Mouse (Mus musculus) retina, postnatal 7 days (tissue): ENCODE measurements at regions not wholly inside any gene's neighbourhood (a gene's known extent, or its start where the extent isn't known, plus 50 kb on each side); places are given as distances from the start of the nearest gene placed in this dataset.

Source experiments
- DNase-seq: peaks from one replicate; pipeline ENCODE4 v3.0.0-alpha.2; 2012; ENCODE audit warnings: low read depth, low spot score

DNA sequence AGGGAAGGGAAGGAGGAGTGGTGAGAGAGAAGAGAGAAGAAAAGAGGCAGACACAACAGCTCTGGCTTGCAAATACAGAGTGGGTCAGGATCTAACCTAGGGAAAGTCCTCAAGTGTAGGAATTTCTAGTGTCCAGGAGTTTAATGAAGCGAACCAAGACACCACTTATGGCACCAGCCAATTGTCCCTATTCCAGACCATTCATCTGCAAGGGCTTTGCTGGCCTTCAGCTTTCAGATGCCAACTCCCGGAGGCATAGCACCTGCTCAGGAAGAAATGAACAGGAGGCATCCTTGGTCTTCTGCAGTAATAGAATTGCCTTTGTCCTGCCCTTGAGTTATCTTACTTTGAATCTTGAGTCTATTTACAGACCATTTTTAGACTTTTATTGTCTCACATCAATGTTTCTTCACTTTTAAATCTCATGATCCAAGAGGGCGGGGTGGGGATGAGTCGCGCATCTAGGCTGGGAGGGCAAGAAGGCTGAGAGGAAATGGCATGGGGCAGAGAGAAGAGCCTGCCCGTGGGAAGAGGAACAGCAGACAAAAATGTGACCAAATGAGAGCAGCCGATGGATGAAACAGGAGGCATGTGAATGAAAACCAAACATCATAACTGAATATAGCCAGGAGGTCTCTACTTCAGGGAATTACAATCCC lies 190.1 kb upstream of the Hmga2 start:
- no peak for DNase-seq

DNA sequence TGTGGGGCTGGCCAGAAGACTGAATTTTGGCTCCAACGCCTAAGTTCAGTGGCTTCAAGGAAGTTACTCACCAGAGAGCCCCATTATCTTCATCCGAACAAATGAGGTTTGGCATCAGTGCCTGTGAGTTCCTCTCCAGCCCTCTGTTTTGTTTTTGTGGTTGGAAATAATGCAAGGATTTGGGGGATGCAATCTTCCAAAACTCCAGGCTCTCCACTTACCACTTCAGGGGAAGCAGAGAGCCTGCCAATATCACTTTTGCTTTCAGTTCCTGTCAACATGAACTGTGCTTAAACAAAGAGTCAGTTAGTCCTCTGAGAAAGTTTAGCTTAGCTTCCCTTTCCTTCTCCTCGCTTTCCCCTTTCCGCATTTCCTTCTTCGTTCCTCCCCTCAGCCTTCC lies 189.4 kb upstream of the Hmga2 start:
- DNase-seq, result no peak

DNA sequence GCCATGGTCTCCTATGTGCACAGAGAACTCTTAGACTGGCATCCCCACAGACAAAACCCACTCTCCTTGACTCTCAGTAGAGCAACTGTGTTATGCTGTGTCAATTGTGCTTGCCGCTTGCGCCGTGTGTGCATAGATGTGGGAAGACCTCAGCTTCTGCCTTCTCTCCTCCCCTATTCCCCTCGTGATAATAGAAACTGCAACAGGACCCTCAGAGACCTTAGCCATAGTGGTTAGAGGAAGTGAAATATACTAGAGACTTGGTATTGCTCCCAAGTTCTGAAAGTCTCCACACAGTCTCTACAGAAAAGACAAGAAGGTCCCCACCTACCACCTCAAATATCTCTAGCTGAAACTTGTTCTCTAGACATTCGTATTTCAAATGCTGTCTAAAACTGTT lies 188.2 kb upstream of the Hmga2 start:
- DNase-seq, result no peak

DNA sequence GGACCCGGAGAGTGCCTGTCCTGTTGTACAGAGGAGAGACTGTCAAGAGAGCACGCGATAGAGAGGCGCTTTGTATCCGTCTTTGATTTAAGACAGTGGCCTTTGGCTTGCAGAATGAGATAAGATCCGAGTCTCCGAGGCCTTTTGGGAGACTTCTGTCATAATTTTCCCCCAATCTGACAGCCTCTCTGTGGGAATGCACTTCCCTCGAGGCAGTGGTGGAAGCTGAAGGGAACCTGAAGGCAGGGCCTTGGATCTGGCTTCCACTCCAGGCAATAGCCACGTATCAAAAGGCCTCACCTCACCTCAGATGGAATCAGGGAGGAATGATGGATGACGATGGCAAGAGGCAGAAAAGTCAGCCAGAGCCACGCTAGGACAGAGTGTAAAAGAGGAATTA lies 187.1 kb upstream of the Hmga2 start:
- DNase-seq, result no peak

DNA sequence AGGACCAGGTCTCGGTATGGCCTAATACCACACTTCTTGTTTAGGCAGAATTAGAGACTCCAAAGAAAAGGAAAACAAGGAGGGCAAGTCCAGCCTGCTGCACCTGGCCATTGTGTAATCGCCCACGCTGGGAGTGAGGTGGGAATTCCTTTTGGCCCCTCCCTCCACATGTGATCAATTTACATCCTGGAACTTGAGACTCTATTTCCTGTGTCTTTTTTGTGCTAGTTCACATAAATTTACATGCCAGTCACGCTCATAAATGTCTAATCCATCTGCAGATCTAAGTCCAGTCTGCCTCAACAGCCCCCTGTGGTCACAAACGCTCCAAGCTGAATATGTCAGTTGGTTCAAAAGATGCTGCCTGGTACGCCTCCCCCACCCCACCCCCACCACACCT lies 184.2 kb upstream of the Hmga2 start:
- no peak for DNase-seq

DNA sequence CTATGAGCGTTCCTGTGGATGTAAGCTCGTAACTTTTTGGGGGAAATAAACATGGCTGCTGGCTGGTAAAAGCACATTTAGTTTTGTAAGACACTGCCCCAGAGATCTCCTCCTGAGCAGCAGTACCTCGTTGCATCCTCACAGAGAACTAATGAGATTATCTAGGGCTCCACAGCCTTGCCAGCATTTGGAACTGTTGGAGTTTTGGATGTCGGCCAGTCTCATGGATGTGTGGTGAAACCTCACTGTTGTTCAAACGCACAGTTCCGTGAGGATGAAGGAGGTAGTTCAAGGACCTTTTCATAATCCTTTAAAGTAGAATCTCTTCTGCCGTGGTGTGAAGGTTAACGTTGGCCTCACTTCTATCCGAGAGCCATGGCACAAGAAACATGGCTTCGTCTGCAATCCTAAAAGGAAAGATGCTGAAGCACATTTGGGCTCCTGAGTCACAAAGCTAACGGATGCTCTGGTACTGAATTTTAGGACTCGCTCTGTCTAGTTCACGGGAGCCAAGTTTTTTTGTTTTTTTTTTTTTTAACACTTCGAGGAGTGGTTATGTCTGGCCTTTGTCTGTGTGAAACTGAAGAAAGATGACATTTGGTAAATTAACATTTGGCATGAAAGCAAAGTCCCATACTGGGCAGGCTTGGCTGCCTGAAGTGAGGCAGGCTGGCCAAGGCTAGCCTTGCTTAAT lies 179.1 kb upstream of the Hmga2 start:
- DNase-seq, result no peak

DNA sequence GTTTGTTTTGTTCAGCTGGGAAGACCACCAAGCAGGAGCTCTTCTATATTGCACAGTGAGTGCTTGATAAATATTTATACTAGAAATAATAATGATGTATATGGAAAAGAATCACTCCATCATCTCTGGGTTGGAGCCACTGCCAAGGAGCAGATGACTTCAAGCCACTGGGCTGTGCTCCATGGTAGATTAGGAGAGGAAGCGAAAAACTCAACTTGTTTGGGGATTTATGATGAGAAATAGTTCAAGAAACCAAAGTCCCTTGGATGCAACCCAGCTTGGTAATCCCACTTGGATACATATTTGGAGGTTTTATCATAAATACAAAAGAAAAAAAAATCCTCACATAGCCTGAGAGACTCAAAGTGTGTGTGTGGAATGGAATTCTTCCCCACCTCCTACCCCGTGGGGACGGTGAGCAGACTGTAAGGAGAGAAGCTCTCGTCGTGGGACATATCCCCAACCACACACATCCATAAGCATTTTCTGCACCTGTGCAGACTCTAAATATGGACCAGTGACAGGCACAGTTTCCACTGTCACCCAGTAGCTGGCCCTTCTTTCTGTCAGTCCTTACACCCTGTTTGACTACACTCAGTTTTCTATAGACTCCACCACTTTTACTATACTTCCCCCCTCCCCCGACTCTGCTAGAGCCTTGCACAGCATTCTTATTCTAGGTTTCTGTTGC lies 176.4 kb upstream of the Hmga2 start:
- no peak for DNase-seq

DNA sequence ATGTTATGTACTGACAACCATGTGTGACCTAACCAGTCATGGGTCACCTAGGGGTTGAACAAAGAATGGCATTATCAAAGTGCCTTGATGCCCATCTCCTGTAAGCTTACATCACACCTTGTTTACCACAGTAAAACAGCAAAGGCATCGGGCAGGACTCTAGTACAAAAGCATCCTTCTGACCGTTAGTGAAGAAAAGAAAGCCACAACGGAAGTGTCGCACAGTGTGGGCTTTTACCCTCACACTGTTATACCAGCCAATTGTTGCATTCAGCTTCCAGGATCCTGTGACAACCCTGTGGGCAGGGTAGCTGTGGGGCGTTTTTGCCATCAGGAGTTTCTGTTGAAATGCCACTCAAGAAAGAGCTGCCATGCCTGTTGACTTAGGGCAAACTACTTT lies 175.6 kb upstream of the Hmga2 start:
- no peak for DNase-seq

DNA sequence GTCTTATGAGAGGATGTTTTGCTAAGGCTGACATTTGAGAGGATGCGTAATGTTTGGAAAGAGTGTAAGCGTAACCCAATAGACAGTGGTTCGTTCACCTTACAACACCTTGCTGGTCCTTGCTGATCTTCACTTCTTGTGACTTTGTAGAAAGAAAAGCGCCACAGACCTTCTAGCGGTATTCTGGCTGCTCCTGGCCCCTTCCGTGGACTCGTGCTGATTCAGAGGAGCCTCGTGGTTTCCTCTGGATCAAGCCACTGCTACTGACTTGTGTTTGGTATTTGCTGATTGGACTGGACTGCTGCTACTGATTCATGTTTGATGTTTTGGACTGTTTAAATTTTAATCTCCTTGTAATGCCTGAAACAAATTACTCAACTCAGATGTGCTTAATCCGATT lies 174.1 kb upstream of the Hmga2 start:
- DNase-seq, result no peak

DNA sequence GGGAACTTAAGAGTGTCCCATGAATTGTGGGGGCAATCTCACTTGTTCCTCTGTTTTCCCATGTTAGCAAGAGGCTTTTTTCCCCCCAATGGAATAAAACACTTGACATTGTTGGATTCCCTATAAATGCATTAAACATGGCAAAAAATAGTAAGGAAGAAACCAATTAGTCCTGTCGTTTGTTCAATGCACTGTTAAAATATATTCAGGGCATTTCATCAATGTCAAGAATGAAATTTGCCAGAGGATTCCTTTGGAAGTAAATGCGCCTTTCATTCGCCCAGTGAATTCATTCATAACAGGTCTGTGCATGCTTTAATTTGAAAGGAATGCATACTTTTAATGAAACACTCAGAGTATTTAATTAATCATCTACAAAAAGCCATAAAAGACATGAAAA lies 172.5 kb upstream of the Hmga2 start:
- no peak for DNase-seq

DNA sequence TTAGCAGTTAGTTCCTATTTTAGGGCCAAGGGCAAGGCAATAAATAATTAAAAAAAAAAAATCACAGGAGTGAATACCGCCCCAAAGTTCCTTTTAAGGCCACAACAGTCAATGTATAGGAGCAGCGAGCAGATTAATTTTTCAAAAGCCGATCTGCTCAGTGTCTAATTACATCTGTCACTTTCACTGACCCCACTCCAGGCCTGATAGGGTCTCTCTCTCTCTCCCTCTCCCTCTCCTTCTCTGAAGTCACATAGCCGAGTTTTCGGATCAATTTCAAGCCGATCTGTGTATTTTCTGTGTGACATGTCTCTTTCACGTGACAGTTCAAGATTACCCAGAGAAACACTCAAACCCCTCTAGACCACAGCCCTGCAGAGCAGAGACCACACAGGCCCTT lies 171.8 kb upstream of the Hmga2 start:
- no peak for DNase-seq

DNA sequence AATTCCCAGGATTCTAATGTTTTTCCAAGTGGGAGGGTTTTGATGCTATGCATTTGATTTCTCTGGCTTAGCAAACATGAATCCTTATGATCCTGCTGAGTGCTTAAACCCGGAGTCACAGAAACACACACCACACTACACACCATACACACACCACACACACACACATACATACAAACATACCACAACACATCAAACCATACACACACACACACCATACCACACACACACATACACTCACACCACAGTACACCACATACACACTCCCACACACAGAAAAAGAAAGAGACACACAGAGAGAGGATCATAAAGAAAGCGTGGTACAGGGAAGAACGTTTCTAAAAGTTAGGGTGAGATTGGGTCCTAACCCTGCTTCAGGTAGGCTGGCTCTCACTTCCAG lies 171.1 kb upstream of the Hmga2 start:
- no peak for DNase-seq

DNA sequence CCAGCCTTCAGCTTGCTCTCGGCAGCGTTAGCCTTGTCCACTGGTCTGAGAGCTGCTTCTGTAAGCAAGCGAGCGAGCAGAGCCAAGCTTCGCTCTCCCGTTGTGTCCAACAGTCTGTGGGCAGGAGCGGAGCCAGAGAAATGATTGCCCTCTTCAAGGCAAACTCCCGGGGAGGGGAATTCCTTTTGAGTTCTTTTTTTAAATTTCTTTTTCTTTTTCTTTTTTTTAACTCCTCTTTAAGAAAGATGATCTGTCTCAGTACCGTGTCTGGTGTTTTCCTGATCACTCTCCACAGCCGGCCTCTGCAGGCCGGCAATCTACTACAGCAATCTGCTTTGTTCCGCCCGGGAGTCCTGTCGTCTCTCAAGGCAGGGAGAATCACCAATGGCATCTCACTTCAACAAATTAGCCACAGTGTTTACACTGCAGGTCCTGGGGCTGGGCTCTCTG lies 170.6 kb upstream of the Hmga2 start:
- DNase-seq, result no peak

DNA sequence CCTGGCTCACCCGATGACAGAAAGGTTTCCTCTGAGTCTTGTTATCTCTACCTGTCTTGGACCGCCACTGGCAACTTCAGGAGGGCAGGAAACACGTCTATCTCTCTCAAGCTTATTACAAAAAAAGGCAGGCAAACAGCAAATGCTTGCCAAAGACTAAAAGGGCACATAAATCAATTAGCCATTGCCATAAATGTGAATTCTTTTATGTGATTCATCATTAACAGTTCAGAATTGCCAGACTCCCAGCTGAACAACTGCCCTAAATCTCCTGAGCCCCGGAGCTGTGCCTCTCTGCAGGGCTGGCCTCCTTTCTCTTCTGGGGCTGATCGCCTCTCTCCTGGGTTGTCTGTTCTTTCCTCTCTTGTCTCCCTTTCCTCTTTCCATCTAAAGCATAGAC lies 164.6 kb upstream of the Hmga2 start:
- DNase-seq, result no peak

DNA sequence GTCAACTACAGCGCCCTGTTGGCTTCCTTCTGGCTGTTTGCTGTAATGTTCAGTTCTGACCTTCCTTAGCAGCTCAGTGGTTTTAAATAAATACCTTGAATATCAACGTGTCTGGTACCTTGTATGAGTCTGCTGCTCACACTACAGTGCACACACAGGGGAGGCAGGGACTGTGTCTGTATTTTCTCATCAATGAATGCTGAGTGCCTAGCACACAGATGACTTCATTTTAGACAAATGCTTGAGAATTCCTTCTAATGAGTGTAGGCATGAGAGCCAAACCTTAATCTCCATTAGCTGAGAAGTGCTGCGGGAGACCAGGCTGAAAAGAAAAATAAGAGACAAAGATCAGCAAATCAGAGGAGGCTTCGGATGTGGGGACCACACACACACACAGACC lies 162.0 kb upstream of the Hmga2 start:
- no peak for DNase-seq

DNA sequence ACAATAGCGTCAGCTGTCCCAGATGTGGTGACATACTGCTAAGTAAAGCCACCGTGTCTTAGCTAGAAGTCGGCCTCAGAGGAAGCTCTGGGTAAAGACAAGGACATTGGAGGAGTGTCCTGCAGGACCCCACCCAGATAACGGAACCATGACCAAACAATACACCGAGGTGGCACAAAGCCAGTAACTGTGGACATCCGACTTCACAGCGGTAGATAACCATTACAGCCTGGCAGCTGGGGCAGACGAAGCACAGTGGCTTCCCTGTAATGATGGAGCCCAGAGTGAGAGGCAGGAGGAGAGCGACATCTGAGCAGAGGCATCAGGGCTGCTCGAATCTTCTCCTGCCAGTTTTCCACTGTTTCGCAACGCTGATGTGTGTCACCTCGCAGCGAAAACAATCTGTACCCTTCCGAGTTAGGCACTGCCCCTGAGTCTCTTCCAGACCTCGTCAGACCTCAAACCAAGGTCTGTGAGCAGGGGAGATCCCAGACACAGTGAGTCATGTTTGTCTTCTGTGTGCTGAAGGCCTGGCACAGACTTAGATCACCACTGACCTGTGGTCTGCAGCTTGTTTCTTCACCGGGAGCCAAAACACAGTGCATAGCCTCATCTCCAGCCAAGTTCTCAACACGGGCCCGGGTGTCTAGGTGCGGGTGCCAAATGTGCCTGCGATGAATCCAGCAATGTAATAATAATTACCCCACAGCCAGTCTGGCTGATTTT lies 159.7 kb upstream of the Hmga2 start:
- DNase-seq, result no peak

DNA sequence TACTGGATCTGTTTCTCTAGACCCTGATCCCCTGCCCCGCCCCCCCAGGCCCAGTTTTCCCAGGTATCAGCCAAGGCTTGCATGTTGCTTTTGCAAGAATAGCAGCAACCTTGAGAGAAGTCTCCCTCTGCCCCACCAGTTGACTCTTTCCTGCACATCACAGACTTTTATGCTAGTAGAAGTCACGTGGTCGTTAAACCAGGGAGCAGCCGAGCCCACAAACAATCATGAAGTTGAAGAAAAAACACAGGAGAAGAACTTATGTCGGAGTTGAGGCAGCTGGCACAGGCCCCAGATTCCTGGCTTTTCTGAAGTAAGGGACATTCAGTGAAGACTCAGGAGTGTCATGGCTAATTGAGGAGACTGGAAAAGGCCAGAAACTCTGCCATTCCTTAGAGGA lies 158.9 kb upstream of the Hmga2 start:
- DNase-seq, result no peak

DNA sequence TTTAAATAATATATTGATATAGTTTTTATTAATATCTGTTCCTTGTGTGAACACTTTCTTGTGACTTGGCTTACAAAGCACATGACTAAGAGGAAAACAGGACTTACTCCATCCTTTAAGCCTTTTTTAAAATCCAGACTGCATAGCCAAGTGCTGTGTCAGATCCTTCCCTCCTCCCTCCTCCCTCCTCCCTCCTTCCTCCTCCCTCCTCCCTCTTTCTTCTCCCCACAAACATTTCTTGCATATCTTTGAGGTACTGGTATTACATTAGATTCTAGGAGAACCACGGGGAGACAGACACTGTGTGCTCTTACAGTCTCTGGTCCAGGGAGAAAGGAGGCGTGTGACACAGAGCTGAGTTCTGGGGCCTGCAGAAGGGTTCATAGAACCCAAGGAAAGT lies 155.8 kb upstream of the Hmga2 start:
- DNase-seq, result no peak

DNA sequence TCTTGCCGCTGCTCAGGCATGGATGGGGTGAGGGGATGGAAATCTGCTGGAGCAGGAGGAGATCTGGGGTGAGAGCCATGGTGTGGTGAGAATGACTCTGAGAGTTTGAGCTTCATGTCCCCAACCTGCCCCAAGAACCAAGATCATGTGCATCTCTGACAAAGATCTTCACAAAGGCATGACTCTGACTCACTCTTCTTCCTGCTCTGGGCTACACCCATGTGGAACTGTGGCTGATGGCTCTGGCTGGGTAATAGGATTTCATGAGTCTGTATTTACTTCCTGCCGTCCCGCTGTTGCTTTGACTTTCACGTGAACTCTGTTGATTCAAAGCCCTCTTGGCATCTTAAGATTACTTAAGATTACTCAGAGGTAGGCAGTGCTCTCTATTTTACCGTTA lies 151.8 kb upstream of the Hmga2 start:
- DNase-seq, result no peak

DNA sequence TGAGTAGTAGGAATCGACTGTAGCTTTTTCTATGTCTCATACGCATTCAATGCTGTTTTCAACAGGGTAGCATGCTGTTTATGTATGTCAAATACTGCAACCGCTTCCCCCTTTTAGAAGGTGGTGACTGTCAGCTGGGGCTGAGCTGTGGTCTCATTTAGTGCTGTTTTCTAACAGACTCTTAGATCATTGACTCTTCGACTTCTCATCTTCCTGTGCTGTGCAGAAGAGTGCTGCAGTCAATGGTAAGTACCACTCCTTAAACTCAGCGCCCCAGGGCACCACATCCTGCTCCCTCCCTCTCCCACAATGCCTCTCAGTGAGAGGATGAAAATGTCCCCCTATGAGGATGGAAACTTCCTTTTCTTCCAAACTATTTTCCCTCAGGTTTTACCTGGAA lies 149.2 kb upstream of the Hmga2 start:
- no peak for DNase-seq

DNA sequence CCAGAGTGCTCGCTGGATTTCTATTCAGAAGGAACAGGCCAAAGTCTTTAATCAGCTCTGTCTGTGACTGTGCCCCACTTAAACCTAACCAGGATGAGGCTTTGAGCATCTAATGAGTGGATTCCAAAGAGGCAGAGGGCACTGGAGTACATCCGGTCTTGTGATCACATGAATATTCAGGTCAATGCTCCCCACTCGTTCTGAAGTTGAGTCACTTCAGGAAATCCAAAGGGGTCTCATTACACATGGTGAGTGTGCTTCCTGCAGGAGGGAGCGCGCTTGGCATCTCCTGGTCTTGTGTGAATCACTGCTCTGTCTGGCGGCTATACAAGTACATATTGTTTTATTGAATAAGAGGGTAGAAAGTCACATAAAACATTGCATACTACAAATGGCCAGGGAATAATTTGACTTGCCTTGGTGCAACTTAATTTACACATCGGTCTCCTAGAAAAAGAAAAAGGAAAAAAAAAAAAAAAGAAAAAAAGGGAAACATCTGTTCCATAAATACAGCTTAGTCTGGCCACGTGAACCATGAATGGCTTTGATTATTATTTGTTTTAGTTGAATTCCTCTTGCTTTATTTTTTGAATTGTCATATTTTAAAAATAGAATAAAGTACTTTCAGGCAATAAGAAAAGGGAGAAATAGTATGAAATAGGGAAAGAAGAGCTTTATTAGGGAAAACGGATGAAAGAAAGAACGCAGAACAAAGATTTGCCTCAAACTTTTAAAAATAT lies 148.1 kb upstream of the Hmga2 start:
- no peak for DNase-seq
